Mouse (Mus musculus): ENCODE data around the gene Ing2. TPM values are rescaled to one million over a fixed set of nuclear protein-coding genes. Genes with fewer than 3 reads are reported as not detected.

The Ing2 gene
- polyA plus RNA-seq (2015; fragmentation: Nextera tagmentation; extraction: Ambion mirVana): 8.6 and 9.9 TPM in 2 replicates

DNA sequence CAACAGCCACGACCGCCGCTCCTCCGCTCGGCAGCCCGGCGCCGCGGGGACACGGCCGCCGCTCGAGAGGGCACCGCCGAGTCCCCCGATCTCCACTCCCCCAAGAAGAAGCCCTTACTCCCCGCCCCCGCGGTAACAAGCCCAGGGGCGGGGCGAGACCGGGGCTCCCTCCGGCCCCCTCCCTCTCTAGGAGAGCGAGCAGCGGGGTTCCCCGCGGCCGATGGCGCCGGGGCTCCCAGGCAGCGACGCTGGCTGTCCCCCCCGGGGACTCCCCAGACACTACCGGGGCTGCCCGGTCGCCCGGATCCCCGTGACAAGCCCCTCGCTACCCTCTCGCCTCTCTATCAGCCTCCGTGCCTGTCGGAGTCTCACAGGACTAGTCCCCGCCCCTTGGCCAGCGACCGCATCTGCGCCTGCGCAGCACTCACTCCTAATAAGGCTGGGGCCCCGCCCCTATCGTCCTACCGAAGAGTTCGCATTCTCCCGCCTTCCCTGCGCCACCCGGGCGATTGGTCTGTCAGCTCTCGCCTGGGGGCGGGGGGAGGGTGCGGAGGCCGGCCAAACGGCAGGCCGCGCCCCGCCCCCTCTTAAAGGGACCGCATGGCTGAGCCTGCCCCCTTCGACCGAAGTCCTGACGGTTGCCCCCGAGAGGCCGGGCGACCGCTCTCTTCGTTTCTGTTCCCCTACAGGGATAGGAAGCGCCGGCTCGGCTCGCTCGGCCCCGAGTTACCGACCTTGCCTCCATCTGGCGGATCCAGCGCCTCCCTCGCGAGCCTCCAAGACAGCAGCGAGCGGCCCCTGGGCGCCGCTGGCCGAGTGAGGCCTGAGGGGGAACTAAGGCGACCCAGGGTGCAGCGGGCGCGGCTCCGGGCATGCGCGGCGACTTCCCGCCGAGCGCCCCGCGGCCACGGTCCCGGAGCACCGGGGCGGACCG is at the start of gene Ing2:
Gene Ing2 (minus strand): TSS at position 780 of the 934 bp plus-strand sequence.
- peak within 1 kb of the TSS; percentile 93 for H3K27ac ChIP-seq
- H3K4me2 ChIP-seq: peak within 1 kb of the TSS; percentile 94
- peaks cover 30% of the 10 kb centered on the region for H3K4me1 ChIP-seq (replicated peaks)
- H3K4me3 ChIP-seq (replicated peaks): peak within 1 kb of the TSS; percentile 95
- DNase-seq (peak; percentile 100), ATAC-seq (ENCODE audit: low read depth) (peak; percentile 87)
- WGBS (ENCODE audit: insufficient replicate concordance): under 1% methylated on average over 103 of the region's 106 CpGs
- peak within 1 kb of the TSS; percentile 95 for H3K9ac ChIP-seq
- no peaks in the 10 kb centered on the region for H3K9me3 ChIP-seq (replicated peaks)
- H3K27me3 ChIP-seq: no peaks in the 10 kb centered on the region
- H3K36me3 ChIP-seq: peaks cover 9% of the 10 kb centered on the region

- no peak for DNase-seq
- H3K27me3 ChIP-seq: no peaks in the 10 kb centered on the region
- H3K27ac ChIP-seq: no peak overlapping the region
- no peaks in the 10 kb centered on the region for H3K9me3 ChIP-seq (replicated peaks)
- H3K9ac ChIP-seq: no peak overlapping the region
- ATAC-seq (ENCODE audit: low read depth): no peak
- 0 out of 2 replicates have a peak, but pooled peaks cover 3% of the 10 kb centered on the region for H3K4me1 ChIP-seq (replicated peaks)
- no peak overlapping the region for H3K4me3 ChIP-seq (replicated peaks)
- WGBS (ENCODE audit: insufficient replicate concordance): 58% methylated on average over 4 of the region's 4 CpGs
- H3K36me3 ChIP-seq: no peaks in the 10 kb centered on the region
- no peak overlapping the region for H3K4me2 ChIP-seq
Observed at GRCm38 (mm10) chr8:47721609-47722008, 46.3 kb upstream of the Ing2 start.

DNA sequence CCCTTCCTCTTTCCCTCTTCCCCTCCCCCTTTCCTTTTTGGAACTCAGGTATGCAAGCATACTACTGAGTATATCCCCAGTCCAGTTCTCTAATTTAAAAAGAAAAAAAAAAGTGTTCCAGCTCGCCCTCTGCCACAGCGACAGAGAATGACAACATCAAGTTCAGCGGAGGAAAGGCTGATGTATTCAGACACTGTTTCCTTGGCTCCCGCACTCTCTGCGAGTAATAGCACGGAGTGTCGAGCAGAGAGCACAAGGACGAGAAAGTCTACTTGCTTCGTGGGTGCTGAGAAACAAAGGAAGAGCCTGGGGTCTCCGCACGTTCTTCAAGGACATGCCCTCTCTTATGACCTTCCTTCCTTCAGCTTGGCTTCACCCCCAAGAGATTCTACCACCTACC is 43.3 kb upstream of the Ing2 start:
- ATAC-seq (ENCODE audit: low read depth) (no peak), DNase-seq (no peak)
- Histone ChIP-seq H3K9me3 (replicated peaks) (no peaks in the 10 kb centered on the region), H3K4me3 (replicated peaks) (no peak overlapping the region), H3K36me3 (no peaks in the 10 kb centered on the region), H3K27me3 (no peaks in the 10 kb centered on the region), H3K4me2 (no peak overlapping the region), H3K27ac (no peak overlapping the region), H3K4me1 (replicated peaks) (peaks cover 13% of the 10 kb centered on the region), H3K9ac (no peak overlapping the region)
- 15% methylated on average over 11 of the region's 11 CpGs for WGBS (ENCODE audit: insufficient replicate concordance)

DNA sequence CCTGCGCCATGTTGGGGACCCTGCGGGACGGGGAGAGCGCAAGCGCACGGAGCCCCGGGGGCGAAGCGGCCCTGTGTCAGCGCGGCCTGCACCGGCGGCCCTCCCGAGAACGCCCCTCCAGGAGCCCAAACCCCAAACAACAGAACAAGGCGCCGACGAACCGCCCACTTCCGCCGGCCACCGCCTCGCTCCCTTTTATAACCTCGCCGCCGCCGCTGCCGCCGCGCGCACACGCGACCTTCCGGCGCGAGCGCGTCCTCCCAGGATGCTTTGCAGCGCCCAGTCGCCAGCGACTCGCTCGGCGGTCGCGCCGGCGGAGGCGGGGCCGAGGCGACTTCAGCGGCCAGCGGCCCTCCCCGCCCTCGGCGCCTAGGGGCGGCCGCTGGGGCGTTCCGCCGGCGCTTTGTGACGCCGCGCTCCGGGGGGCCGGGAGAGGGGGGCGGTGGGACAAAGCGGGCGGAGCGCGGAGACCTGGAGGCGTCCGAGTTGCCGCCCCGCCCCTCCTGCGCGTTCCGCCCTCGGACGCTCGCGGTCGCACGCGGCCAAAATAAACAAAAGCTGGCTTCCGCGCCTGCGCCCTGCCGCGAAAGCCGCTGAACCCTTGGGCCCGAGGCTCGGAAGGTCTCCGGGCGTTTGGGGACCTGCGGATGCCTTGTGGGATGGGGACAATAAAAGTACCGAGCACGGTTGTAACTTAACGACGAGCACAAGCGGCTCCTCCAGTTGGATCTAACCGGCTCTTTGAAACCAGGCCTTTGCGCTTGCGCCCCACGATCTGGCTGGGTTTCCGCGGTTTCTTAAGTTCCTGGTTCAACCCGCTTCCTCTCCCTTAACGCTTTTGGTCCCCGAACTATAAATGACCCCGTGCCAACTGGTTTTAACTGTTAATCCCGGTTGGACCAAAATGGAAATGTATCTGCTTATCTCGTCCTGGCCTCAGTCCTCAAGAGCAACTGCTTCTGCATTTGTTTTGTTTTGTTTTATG is 38.7 kb upstream of the Ing2 start, which contains the start of gene Cdkn2aip:
Gene Cdkn2aip (minus strand): TSS at position 172 of the 985 bp plus-strand sequence.
- Histone ChIP-seq H3K36me3 (peaks cover 17% of the 10 kb centered on the region), H3K27me3 (no peaks in the 10 kb centered on the region), H3K9me3 (replicated peaks) (no peaks in the 10 kb centered on the region), H3K4me2 (peak within 1 kb of the TSS; percentile 88), H3K4me3 (replicated peaks) (peak within 1 kb of the TSS; percentile 98), H3K9ac (peak within 1 kb of the TSS; percentile 96), H3K27ac (peak within 1 kb of the TSS; percentile 94), H3K4me1 (replicated peaks) (peaks cover 35% of the 10 kb centered on the region)
- under 1% methylated on average over 94 of the region's 114 CpGs for WGBS (ENCODE audit: insufficient replicate concordance)
- ATAC-seq (ENCODE audit: low read depth): peak; percentile 94
- DNase-seq: peak; percentile 91

DNA sequence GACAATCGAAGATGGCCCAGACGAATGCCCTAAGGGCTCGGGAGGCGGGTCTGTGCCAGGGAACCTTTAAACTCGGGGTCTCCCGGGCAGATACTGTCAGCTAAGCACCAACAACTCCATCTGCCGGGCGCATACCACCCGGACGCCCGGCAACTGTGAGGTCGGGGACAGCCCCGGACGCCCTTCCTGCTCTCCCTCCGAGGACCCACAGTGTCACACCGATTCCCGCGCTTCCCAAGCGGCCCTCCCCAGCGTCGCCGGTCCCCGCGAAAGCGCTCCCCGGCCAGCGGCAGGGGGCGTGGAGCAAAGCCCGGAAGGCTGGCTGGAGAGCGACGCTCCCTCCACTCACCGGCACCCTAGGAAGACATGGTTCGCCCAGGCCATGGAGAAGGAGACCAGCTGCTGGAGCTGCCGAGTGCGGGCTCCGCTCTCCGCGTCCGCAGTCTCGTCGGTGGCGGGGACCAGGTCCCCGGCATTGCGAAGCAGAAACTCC is 37.9 kb upstream of the Ing2 start:
- DNase-seq (peak; percentile 52), ATAC-seq (ENCODE audit: low read depth) (peak; percentile 34)
- H3K9ac ChIP-seq: peak overlapping the region; percentile 96
- H3K27me3 ChIP-seq: no peaks in the 10 kb centered on the region
- peaks cover 42% of the 10 kb centered on the region for H3K4me1 ChIP-seq (replicated peaks)
- peak overlapping the region; percentile 94 for H3K27ac ChIP-seq
- under 1% methylated on average over 41 of the region's 44 CpGs for WGBS (ENCODE audit: insufficient replicate concordance)
- peak overlapping the region; percentile 98 for H3K4me3 ChIP-seq (replicated peaks)
- peaks cover 24% of the 10 kb centered on the region for H3K36me3 ChIP-seq
- H3K4me2 ChIP-seq: peak overlapping the region; percentile 88
- no peaks in the 10 kb centered on the region for H3K9me3 ChIP-seq (replicated peaks)

GRCm38 (mm10) chr8:47708106-47708505 is 32.8 kb upstream of the Ing2 start:
- H3K36me3 ChIP-seq: peaks cover 42% of the 10 kb centered on the region
- peaks cover 40% of the 10 kb centered on the region for H3K4me1 ChIP-seq (replicated peaks)
- no peak for DNase-seq
- H3K4me2 ChIP-seq: no peak overlapping the region
- H3K9ac ChIP-seq: no peak overlapping the region
- 61% methylated on average over 5 of the region's 5 CpGs for WGBS (ENCODE audit: insufficient replicate concordance)
- no peak overlapping the region for H3K4me3 ChIP-seq (replicated peaks)
- H3K27ac ChIP-seq: peak overlapping the region; percentile 68
- peak; percentile 40; the same call in 1 of the 2 replicates for ATAC-seq (ENCODE audit: low read depth)
- H3K9me3 ChIP-seq (replicated peaks): no peaks in the 10 kb centered on the region
- H3K27me3 ChIP-seq: no peaks in the 10 kb centered on the region

DNA sequence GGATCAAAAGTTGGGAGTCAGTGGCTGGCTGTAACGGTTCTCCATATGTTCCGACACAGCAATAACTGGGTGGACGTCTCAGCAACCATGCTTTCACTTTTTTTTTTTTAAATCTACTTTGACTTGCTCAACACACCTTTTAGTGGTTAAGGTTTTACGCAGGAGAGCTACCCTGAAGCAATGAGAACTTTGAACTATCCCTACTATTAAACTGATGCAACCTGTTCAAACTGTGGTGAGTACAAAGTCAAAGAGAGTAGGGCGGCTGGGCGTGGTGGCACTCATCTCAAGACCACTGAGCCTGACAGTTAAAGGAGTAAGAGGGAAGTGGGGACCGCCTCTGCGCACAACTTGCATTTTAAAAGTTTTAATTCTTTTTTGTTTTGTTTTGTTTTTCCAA is 31.4 kb upstream of the Ing2 start:
- 71% methylated on average over 8 of the region's 8 CpGs for WGBS (ENCODE audit: insufficient replicate concordance)
- DNase-seq: no peak
- no peak overlapping the region for H3K4me3 ChIP-seq (replicated peaks)
- H3K36me3 ChIP-seq: peaks cover 37% of the 10 kb centered on the region
- no peaks in the 10 kb centered on the region for H3K27me3 ChIP-seq
- peaks cover 28% of the 10 kb centered on the region for H3K4me1 ChIP-seq (replicated peaks)
- H3K27ac ChIP-seq: peak overlapping the region; percentile 77
- no peak overlapping the region for H3K9ac ChIP-seq
- no peaks in the 10 kb centered on the region for H3K9me3 ChIP-seq (replicated peaks)
- ATAC-seq (ENCODE audit: low read depth): peak; percentile 63
- no peak overlapping the region for H3K4me2 ChIP-seq

- H3K36me3 ChIP-seq: peaks cover 11% of the 10 kb centered on the region; the same call in 1 of the 2 replicates
- no peak for ATAC-seq (ENCODE audit: low read depth)
- H3K9ac ChIP-seq: no peak overlapping the region
- DNase-seq: no peak
- H3K4me3 ChIP-seq (replicated peaks): no peak overlapping the region
- no peak overlapping the region for H3K27ac ChIP-seq
- H3K27me3 ChIP-seq: no peaks in the 10 kb centered on the region
- no peaks in the 10 kb centered on the region for H3K9me3 ChIP-seq (replicated peaks)
- 54% methylated on average over 1 of the region's 1 CpGs for WGBS (ENCODE audit: insufficient replicate concordance)
- peaks cover 3% of the 10 kb centered on the region for H3K4me1 ChIP-seq (replicated peaks)
- H3K4me2 ChIP-seq: no peak overlapping the region
Observed at GRCm38 (mm10) chr8:47702333-47702732, 27.0 kb upstream of the Ing2 start.

GRCm38 (mm10) chr8:47697696-47698095 is 22.3 kb upstream of the Ing2 start:
- 45% methylated on average over 1 of the region's 1 CpGs for WGBS (ENCODE audit: insufficient replicate concordance)
- no peaks in the 10 kb centered on the region for H3K36me3 ChIP-seq
- DNase-seq (no peak), ATAC-seq (ENCODE audit: low read depth) (no peak)
- H3K9me3 ChIP-seq (replicated peaks): no peaks in the 10 kb centered on the region
- H3K9ac ChIP-seq: no peak overlapping the region
- H3K4me2 ChIP-seq: no peak overlapping the region
- H3K4me1 ChIP-seq (replicated peaks): no peaks in the 10 kb centered on the region
- H3K4me3 ChIP-seq (replicated peaks): no peak overlapping the region
- no peaks in the 10 kb centered on the region for H3K27me3 ChIP-seq
- H3K27ac ChIP-seq: no peak overlapping the region

DNA sequence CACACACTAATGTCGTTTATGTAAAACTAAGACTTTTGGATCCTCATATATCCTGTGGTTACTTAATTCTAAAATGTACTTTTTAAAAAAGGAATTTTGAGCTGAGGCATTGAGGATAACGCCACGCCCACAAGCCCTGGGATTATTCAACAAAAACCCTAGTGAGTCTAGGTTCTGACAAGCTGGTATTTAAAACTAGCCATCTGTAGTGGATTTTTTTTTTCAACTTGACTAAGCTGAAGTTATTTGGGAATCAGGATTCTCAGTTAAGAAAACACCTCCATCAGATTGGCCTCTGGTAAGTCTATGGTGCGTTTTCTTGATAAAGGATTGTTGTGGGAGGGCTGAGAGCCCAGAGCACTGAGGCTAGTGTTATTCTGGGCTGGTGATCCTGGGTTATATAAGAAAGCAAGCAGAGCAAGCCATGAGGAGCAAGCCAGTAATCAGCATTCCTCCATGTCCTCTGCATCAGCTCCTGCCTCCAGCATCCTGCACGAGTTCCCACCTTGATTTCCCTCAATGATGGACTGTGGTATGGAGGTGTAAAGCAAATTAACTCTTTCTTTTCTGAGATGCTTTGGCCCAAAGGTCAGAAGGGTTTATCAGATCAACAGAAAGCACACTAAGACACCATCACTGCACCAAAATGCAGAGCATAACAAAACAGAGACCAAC is 20.2 kb upstream of the Ing2 start:
- no peaks in the 10 kb centered on the region for H3K36me3 ChIP-seq
- WGBS (ENCODE audit: insufficient replicate concordance): 64% methylated on average over 5 of the region's 5 CpGs
- no peak overlapping the region for H3K27ac ChIP-seq
- H3K9me3 ChIP-seq (replicated peaks): no peaks in the 10 kb centered on the region
- H3K9ac ChIP-seq: no peak overlapping the region
- ATAC-seq (ENCODE audit: low read depth): no peak
- no peak for DNase-seq
- no peaks in the 10 kb centered on the region for H3K27me3 ChIP-seq
- 0 out of 2 replicates have a peak, but pooled peaks cover 8% of the 10 kb centered on the region for H3K4me1 ChIP-seq (replicated peaks)
- H3K4me2 ChIP-seq: no peak overlapping the region
- H3K4me3 ChIP-seq (replicated peaks): no peak overlapping the region
